17 mouse cellular contexts compared by ENCODE assay signal in the genomic region with DNA sequence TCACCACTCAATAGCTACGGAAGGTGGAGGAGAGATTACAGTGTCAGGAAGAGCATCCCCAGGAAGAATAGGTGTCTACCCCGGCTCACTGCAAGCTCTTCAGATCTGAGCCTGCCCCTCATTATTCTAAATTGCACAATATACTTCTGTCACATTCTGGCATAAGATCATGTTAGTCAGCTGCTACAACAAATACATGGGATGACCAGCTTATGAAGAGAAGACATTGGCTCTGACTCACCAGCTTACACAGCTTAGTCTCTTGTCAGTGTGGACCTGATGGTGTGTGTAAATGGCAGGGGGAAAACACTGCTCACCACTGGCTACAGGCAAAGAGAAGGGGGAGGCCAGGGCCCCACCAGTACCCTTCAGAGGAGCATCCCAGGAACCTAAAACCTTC.
DNase-seq lines count a peak whose midpoint lies in the region; ATAC-seq and TF ChIP-seq lines count a peak whose summit lies in the region.
"Had no signal": no experiment of that assay in that cellular context is flagged by ENCODE, and none has a peak within 500 bp of the region (broad histone marks: within the 10 kb centered on the region; RNA-seq: fewer than 3 reads in every experiment).

No protein-coding gene starts in this region.

- H3K9me3 ChIP-seq in forebrain, embryonic 12.5 days, result no peaks in the 10 kb centered on the region
- H3K9me3 ChIP-seq in forebrain, postnatal 0 days (ENCODE audit: low read length), result no peaks in the 10 kb centered on the region
- H3K9me3 ChIP-seq in midbrain, embryonic 13.5 days, result no peaks in the 10 kb centered on the region
- H3K9me3 ChIP-seq in midbrain, embryonic 14.5 days (ENCODE audit: control insufficient read depth, low read length), result no peaks in the 10 kb centered on the region
- no peaks in the 10 kb centered on the region for H3K9me3 ChIP-seq in forebrain, embryonic 15.5 days
- H3K9me3 ChIP-seq in neural tube, embryonic 15.5 days (replicated peaks), result no peaks in the 10 kb centered on the region
- H3K9me3 ChIP-seq: limb, embryonic 13.5 days had no signal

- TF ChIP-seq CTCF in forebrain, postnatal 0 days (IDR thresholded peaks at IDR 0.05; ENCODE audit: low read depth), result no peak

- no peaks in the 10 kb centered on the region for H3K27me3 ChIP-seq in forebrain, embryonic 12.5 days
- H3K27me3 ChIP-seq in forebrain, postnatal 0 days (ENCODE audit: insufficient read depth, low read length), result no peaks in the 10 kb centered on the region
- no peaks in the 10 kb centered on the region for H3K27me3 ChIP-seq in midbrain, embryonic 13.5 days
- H3K27me3 ChIP-seq in midbrain, embryonic 14.5 days (ENCODE audit: control insufficient read depth, insufficient read depth, low read length), result no peaks in the 10 kb centered on the region
- no peaks in the 10 kb centered on the region for H3K27me3 ChIP-seq in forebrain, embryonic 15.5 days
- no peaks in the 10 kb centered on the region for H3K27me3 ChIP-seq in neural tube, embryonic 15.5 days (replicated peaks)
- H3K27me3 ChIP-seq: limb, embryonic 13.5 days had no signal

- peaks cover 52% of the 10 kb centered on the region for H3K4me1 ChIP-seq in forebrain, embryonic 12.5 days
- peaks cover 5% of the 10 kb centered on the region; the same call in 1 of the 2 replicates for H3K4me1 ChIP-seq in forebrain, postnatal 0 days (ENCODE audit: insufficient read depth)
- peaks cover 57% of the 10 kb centered on the region for H3K4me1 ChIP-seq in midbrain, embryonic 13.5 days (replicated peaks)
- peaks cover 44% of the 10 kb centered on the region for H3K4me1 ChIP-seq in midbrain, embryonic 14.5 days (ENCODE audit: control insufficient read depth, insufficient read depth, low read length)
- H3K4me1 ChIP-seq in forebrain, embryonic 15.5 days, result peaks cover 51% of the 10 kb centered on the region
- peaks cover 67% of the 10 kb centered on the region for H3K4me1 ChIP-seq in neural tube, embryonic 15.5 days

- H3K4me2 ChIP-seq in forebrain, embryonic 12.5 days, result no peak overlapping the region
- H3K4me2 ChIP-seq in forebrain, postnatal 0 days (ENCODE audit: low read depth), result no peak overlapping the region
- H3K4me2 ChIP-seq in midbrain, embryonic 13.5 days (replicated peaks), result no peak overlapping the region
- no peak overlapping the region for H3K4me2 ChIP-seq in midbrain, embryonic 14.5 days (ENCODE audit: low read length)
- H3K4me2 ChIP-seq in forebrain, embryonic 15.5 days (replicated peaks), result no peak overlapping the region
- no peak overlapping the region for H3K4me2 ChIP-seq in neural tube, embryonic 15.5 days

- H3K9ac ChIP-seq in forebrain, embryonic 12.5 days, result no peak overlapping the region
- no peak overlapping the region for H3K9ac ChIP-seq in forebrain, postnatal 0 days
- no peak overlapping the region for H3K9ac ChIP-seq in midbrain, embryonic 13.5 days (replicated peaks)
- no peak overlapping the region for H3K9ac ChIP-seq in midbrain, embryonic 14.5 days (replicated peaks; ENCODE audit: low read length)
- no peak overlapping the region for H3K9ac ChIP-seq in forebrain, embryonic 15.5 days (replicated peaks)
- no peak overlapping the region for H3K9ac ChIP-seq in neural tube, embryonic 15.5 days (replicated peaks)
- H3K9ac ChIP-seq: limb, embryonic 13.5 days had no signal

- H3K4me3 ChIP-seq in forebrain, embryonic 12.5 days (replicated peaks), result no peak overlapping the region
- H3K4me3 ChIP-seq in forebrain, postnatal 0 days (ENCODE audit: low read depth, low read length), result no peak overlapping the region
- H3K4me3 ChIP-seq in midbrain, embryonic 13.5 days (replicated peaks), result no peak overlapping the region
- no peak overlapping the region for H3K4me3 ChIP-seq in midbrain, embryonic 14.5 days (replicated peaks; ENCODE audit: low read depth, low read length)
- H3K4me3 ChIP-seq in forebrain, embryonic 15.5 days, result no peak overlapping the region
- no peak overlapping the region for H3K4me3 ChIP-seq in neural tube, embryonic 15.5 days (replicated peaks)
- H3K4me3 ChIP-seq: limb, embryonic 13.5 days had no signal

- 71% methylated on average over 2 of the region's 2 CpGs for WGBS in forebrain, embryonic 12.5 days
- 77% methylated on average over 2 of the region's 2 CpGs for WGBS in forebrain, postnatal 0 days
- WGBS in midbrain, embryonic 13.5 days, result 64% methylated on average over 2 of the region's 2 CpGs
- WGBS in midbrain, embryonic 14.5 days, result 79% methylated on average over 2 of the region's 2 CpGs
- 72% methylated on average over 2 of the region's 2 CpGs for WGBS in forebrain, embryonic 15.5 days
- WGBS in neural tube, embryonic 15.5 days, result 78% methylated on average over 2 of the region's 2 CpGs

- 0 out of 2 replicates have a peak overlapping the region, but pooled peaks have one; percentile 59 for H3K27ac ChIP-seq in forebrain, embryonic 12.5 days
- H3K27ac ChIP-seq in forebrain, postnatal 0 days (ENCODE audit: low read depth, low read length), result no peak overlapping the region
- 0 out of 2 replicates have a peak overlapping the region, but pooled peaks have one; percentile 59 for H3K27ac ChIP-seq in midbrain, embryonic 13.5 days
- no peak overlapping the region for H3K27ac ChIP-seq in midbrain, embryonic 14.5 days (replicated peaks; ENCODE audit: low read depth, low read length)
- peak overlapping the region; percentile 62; the same call in 1 of the 2 replicates for H3K27ac ChIP-seq in forebrain, embryonic 15.5 days (replicated peaks)
- peak overlapping the region; percentile 64; the same call in 1 of the 2 replicates for H3K27ac ChIP-seq in neural tube, embryonic 15.5 days (replicated peaks)
- H3K27ac ChIP-seq: limb, embryonic 13.5 days had no signal

- H3K36me3 ChIP-seq in forebrain, embryonic 12.5 days (replicated peaks), result no peaks in the 10 kb centered on the region
- no peaks in the 10 kb centered on the region for H3K36me3 ChIP-seq in forebrain, postnatal 0 days (ENCODE audit: insufficient read depth)
- no peaks in the 10 kb centered on the region for H3K36me3 ChIP-seq in midbrain, embryonic 13.5 days
- H3K36me3 ChIP-seq in midbrain, embryonic 14.5 days (ENCODE audit: control insufficient read depth, insufficient read depth, low read length), result no peaks in the 10 kb centered on the region
- no peaks in the 10 kb centered on the region for H3K36me3 ChIP-seq in forebrain, embryonic 15.5 days
- H3K36me3 ChIP-seq in neural tube, embryonic 15.5 days, result no peaks in the 10 kb centered on the region

- no peak for DNase-seq in forebrain, postnatal 0 days
- no peak for DNase-seq in midbrain, embryonic 14.5 days
- no peak for DNase-seq in cerebellum, adult 18-20 months
- DNase-seq: adrenal gland, postnatal 25 days; cerebellum, postnatal 36 days; heart, adult 18-20 months; heart, postnatal 14 days; kidney, postnatal 25 days; lung, adult 18-20 months; thymus, postnatal 4 days had no signal

- no peak for ATAC-seq in forebrain, embryonic 12.5 days (ENCODE audit: low FRiP score)
- no peak for ATAC-seq in forebrain, postnatal 0 days
- no peak for ATAC-seq in midbrain, embryonic 13.5 days
- no peak for ATAC-seq in midbrain, embryonic 14.5 days (ENCODE audit: low FRiP score, low TSS enrichment)
- ATAC-seq in forebrain, embryonic 15.5 days (replicated peaks), result no peak
- no peak for ATAC-seq in neural tube, embryonic 15.5 days (ENCODE audit: low FRiP score)
- ATAC-seq in megakaryocyte-erythroid progenitor cell, adult 5-6 weeks (replicated peaks; ENCODE audit: low FRiP score, low TSS enrichment, poor library complexity, severe bottlenecking), result no peak
- ATAC-seq: intestine, embryonic 16.5 days had no signal

Comparison
In these comparisons a context has a peak if more than half of its experiments do, and no peak if none do; other contexts are left out.
1. H3K27ac ChIP-seq: peak in forebrain, embryonic 12.5 days (single experiment), midbrain, embryonic 13.5 days (single experiment), forebrain, embryonic 15.5 days (single experiment) and neural tube, embryonic 15.5 days (single experiment); none in forebrain, postnatal 0 days (single experiment) and midbrain, embryonic 14.5 days (single experiment).